Mouse (Mus musculus) testis, adult 2 months (tissue): ENCODE results near the gene Sox5. TPM values are rescaled to one million over a fixed set of nuclear protein-coding genes. Genes with fewer than 3 reads are reported as not detected.

Experiments used
- H3K27ac ChIP-seq: fragments of 200-500 bp; 2 replicates; pipeline ENCODE4 v1.5.1; 2012; ENCODE audit warnings: low read depth, low read length; ENCODE audit not compliant: control insufficient read depth, insufficient read depth
- H3K27me3 ChIP-seq: fragments of 200-500 bp; 2 replicates; pipeline ENCODE4 v1.6.1; 2012; ENCODE audit warnings: mild to moderate bottlenecking, low read length, moderate library complexity; ENCODE audit not compliant: control insufficient read depth, insufficient read depth
- H3K36me3 ChIP-seq: fragments of 200-500 bp; 2 replicates; pipeline ENCODE4 v1.6.1; 2012; ENCODE audit warnings: mild to moderate bottlenecking, low read length; ENCODE audit not compliant: control insufficient read depth, insufficient read depth
- H3K4me1 ChIP-seq: fragments of 200-500 bp; 2 replicates; pipeline ENCODE4 v1.6.1; 2012; ENCODE audit warnings: low read length; ENCODE audit not compliant: control insufficient read depth, insufficient read depth
- H3K4me3 ChIP-seq: fragments of 200-500 bp; 2 replicates; pipeline ENCODE4 v1.5.1; 2012; ENCODE audit warnings: low read depth, mild to moderate bottlenecking, low read length, moderate library complexity, mixed read lengths; ENCODE audit not compliant: control insufficient read depth
- CTCF ChIP-seq: fragments of 200-500 bp; IDR thresholded peaks from 2 replicates; pipeline ENCODE4 v1.5.1; 2012; ENCODE audit warnings: low read depth, mild to moderate bottlenecking, inconsistent platforms, low read length, moderate library complexity; ENCODE audit not compliant: control insufficient read depth, insufficient read depth, insufficient replicate concordance
- POLR2A ChIP-seq: fragments of 200-500 bp; IDR thresholded peaks from 2 replicates; pipeline ENCODE4 v1.6.1; 2012; ENCODE audit warnings: low read depth, mild to moderate bottlenecking, inconsistent platforms, low read length, moderate library complexity; ENCODE audit not compliant: control insufficient read depth
- polyA plus RNA-seq: library from polyadenylated mRNA; depleted of rRNA; stranded (reverse); fragments of >200 nt; gene quantifications from 2 replicates; pipeline ENCODE4 v1.2.3, GENCODE M21; 2012

Gene Sox5
- polyA plus RNA-seq, 1 experiment = 148 TPM

GRCm38 (mm10) chr6:144627539-144628115, 154.2 kb downstream of the Sox5 start:
- H3K27me3 ChIP-seq = no peaks in the 10 kb centered on the region
- no peaks in the 10 kb centered on the region for H3K4me1 ChIP-seq
- no peaks in the 10 kb centered on the region for H3K36me3 ChIP-seq
- no peak for TF ChIP-seq CTCF
- TF ChIP-seq POLR2A = no peak
- H3K27ac ChIP-seq = no peak overlapping the region
- no peak overlapping the region for H3K4me3 ChIP-seq

GRCm38 (mm10) chr6:144621089-144621769, 160.5 kb downstream of the Sox5 start:
- no peak overlapping the region for H3K4me3 ChIP-seq
- H3K27ac ChIP-seq = no peak overlapping the region
- no peaks in the 10 kb centered on the region for H3K27me3 ChIP-seq
- no peaks in the 10 kb centered on the region for H3K4me1 ChIP-seq
- H3K36me3 ChIP-seq = no peaks in the 10 kb centered on the region
- TF ChIP-seq POLR2A (no peak), CTCF (no peak)

GRCm38 (mm10) chr6:144611383-144611791, 170.4 kb downstream of the Sox5 start:
- Histone ChIP-seq H3K27me3 (no peaks in the 10 kb centered on the region), H3K27ac (no peak overlapping the region), H3K4me1 (no peaks in the 10 kb centered on the region), H3K36me3 (no peaks in the 10 kb centered on the region), H3K4me3 (no peak overlapping the region)
- TF ChIP-seq CTCF (no peak), POLR2A (no peak)

- no peak for TF ChIP-seq CTCF
- no peak for TF ChIP-seq POLR2A
Measured at GRCm38 (mm10) chr6:144610878-144611277, 170.9 kb downstream of the Sox5 start.

GRCm38 (mm10) chr6:144602883-144603282, 178.9 kb downstream of the Sox5 start:
- TF ChIP-seq POLR2A = no peak
- TF ChIP-seq CTCF = no peak
- no peaks in the 10 kb centered on the region for H3K36me3 ChIP-seq
- no peak overlapping the region for H3K27ac ChIP-seq
- H3K27me3 ChIP-seq = no peaks in the 10 kb centered on the region
- H3K4me3 ChIP-seq = no peak overlapping the region
- H3K4me1 ChIP-seq = 0 out of 2 replicates have a peak, but pooled peaks cover 2% of the 10 kb centered on the region

More at GRCm38 (mm10) chr6:144610878-144611277, 170.9 kb downstream of the Sox5 start:
- H3K27ac ChIP-seq = no peak overlapping the region
- no peaks in the 10 kb centered on the region for H3K36me3 ChIP-seq
- no peak overlapping the region for H3K4me3 ChIP-seq
- no peaks in the 10 kb centered on the region for H3K4me1 ChIP-seq
- H3K27me3 ChIP-seq = no peaks in the 10 kb centered on the region

- no peaks in the 10 kb centered on the region for H3K27me3 ChIP-seq
- no peak overlapping the region for H3K27ac ChIP-seq
- H3K4me3 ChIP-seq = no peak overlapping the region
- no peak for TF ChIP-seq POLR2A
- no peak for TF ChIP-seq CTCF
- H3K4me1 ChIP-seq = 0 out of 2 replicates have a peak, but pooled peaks cover 2% of the 10 kb centered on the region
- no peaks in the 10 kb centered on the region for H3K36me3 ChIP-seq
Measured at GRCm38 (mm10) chr6:144600351-144600750, 181.4 kb downstream of the Sox5 start.

- H3K27ac ChIP-seq = no peak overlapping the region
- no peaks in the 10 kb centered on the region for H3K27me3 ChIP-seq
- TF ChIP-seq CTCF (no peak), POLR2A (no peak)
- H3K4me1 ChIP-seq = no peaks in the 10 kb centered on the region
- H3K4me3 ChIP-seq = no peak overlapping the region
- H3K36me3 ChIP-seq = no peaks in the 10 kb centered on the region
Measured at GRCm38 (mm10) chr6:144598324-144598973, 183.3 kb downstream of the Sox5 start.
